ENCODE assay signal across 11 mouse cellular contexts in the genomic region with DNA sequence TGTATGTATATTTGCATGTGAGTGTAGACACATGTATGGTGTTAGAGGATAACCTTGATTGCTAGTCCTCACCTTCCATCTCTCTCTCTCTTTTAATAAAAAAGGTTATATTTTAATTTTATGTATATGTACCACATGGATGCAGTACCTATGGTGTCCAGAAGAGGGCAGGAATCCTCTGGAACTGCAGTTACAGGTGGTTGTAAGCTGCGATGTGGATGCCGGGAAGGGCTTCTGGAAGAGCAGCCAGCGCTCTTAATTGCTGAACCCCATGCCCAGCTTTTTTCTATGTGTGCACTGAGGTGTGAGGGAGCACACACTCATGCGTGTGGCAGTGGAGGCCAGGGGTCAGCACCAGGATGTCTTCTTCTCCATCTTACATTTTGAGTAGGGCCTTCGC. TPM values are rescaled to one million over a fixed set of nuclear protein-coding genes. Genes with fewer than 3 reads are reported as not detected.
DNase-seq lines count a peak whose midpoint lies in the region; TF ChIP-seq lines count a peak whose summit lies in the region.
"Had no signal": no experiment of that assay in that cellular context is flagged by ENCODE, and none has a peak within 500 bp of the region (broad histone marks: within the 10 kb centered on the region; RNA-seq: fewer than 3 reads in every experiment).

No protein-coding gene starts in this region.

- H3K27me3 ChIP-seq in CH12.LX (replicated peaks) = no peaks in the 10 kb centered on the region
- H3K27me3 ChIP-seq: heart, embryonic 12.5 days; neural tube, embryonic 15.5 days had no signal

- H3K27ac ChIP-seq in layer of hippocampus, adult 2 months = no peak overlapping the region
- no peak overlapping the region for H3K27ac ChIP-seq in CH12.LX (ENCODE audit: insufficient read depth, low read depth)
- H3K27ac ChIP-seq in bone marrow macrophage, adult 2 months (ENCODE audit: insufficient read depth, low read depth, low read length) = no peak overlapping the region
- H3K27ac ChIP-seq: neural tube, embryonic 15.5 days had no signal

- H3K4me3 ChIP-seq in layer of hippocampus, adult 2 months = no peak overlapping the region
- H3K4me3 ChIP-seq in CH12.LX (replicated peaks in 1 of 3; ENCODE audit: low read depth in 2 of 3, low read length in 2 of 3, poor library complexity in 1 of 3) = no peak overlapping the region
- no peak overlapping the region for H3K4me3 ChIP-seq in bone marrow macrophage, adult 2 months (ENCODE audit: insufficient read depth, low read length)
- H3K4me3 ChIP-seq: heart, embryonic 12.5 days; neural tube, embryonic 15.5 days had no signal

- H3K4me2 ChIP-seq in CH12.LX (ENCODE audit: insufficient read depth, low read depth, poor library complexity, severe bottlenecking) = no peak overlapping the region
- H3K4me2 ChIP-seq: heart, embryonic 12.5 days; neural tube, embryonic 15.5 days had no signal

- peaks cover 0 to 2% of the 10 kb centered on the region in 2 experiments for H3K36me3 ChIP-seq in CH12.LX (replicated peaks in 1 of 2; ENCODE audit: control insufficient read depth in 1 of 2, insufficient read depth in 1 of 2, low read length in 1 of 2)
- H3K36me3 ChIP-seq: heart, embryonic 12.5 days; neural tube, embryonic 15.5 days had no signal

- no peak for TF ChIP-seq POLR2A in CH12.LX (IDR thresholded peaks at IDR 0.05; ENCODE audit: low read depth, low read length)
- TF ChIP-seq POLR2A in bone marrow macrophage, adult 2 months (IDR thresholded peaks at IDR 0.05; ENCODE audit: borderline replicate concordance, low read depth, low read length) = no peak

- H3K4me1 ChIP-seq in CH12.LX (ENCODE audit: control insufficient read depth in 1 of 2, insufficient read depth in 2 of 2) = peaks cover 3 to 18% of the 10 kb centered on the region in 2 experiments; a peak in 3 of 4 replicates
- H3K4me1 ChIP-seq in bone marrow macrophage, adult 2 months (ENCODE audit: control insufficient read depth, insufficient read depth, low read length) = peaks cover 50% of the 10 kb centered on the region
- H3K4me1 ChIP-seq: neural tube, embryonic 15.5 days had no signal

- peak; percentile 66 for TF ChIP-seq CTCF in layer of hippocampus, adult 2 months (conservative IDR thresholded peaks at IDR 0.05)
- TF ChIP-seq CTCF in CH12.LX (conservative IDR thresholded peaks at IDR 0.05 in 1 of 2, IDR thresholded peaks at IDR 0.05 in 1 of 2; ENCODE audit: low read depth in 2 of 2, low read length in 2 of 2) = peak; percentile 41 to 53; a peak in 3 of 4 replicates
- peak; percentile 63; the same call in 1 of the 2 replicates for TF ChIP-seq CTCF in bone marrow macrophage, adult 2 months (IDR thresholded peaks at IDR 0.05; ENCODE audit: low read depth, low read length)

- H3K9me3 ChIP-seq in CH12.LX (replicated peaks; ENCODE audit: low read length) = peaks cover 4% of the 10 kb centered on the region
- H3K9me3 ChIP-seq: neural tube, embryonic 15.5 days had no signal

- in situ Hi-C loops in CH12.LX (cut with MboI; ENCODE audit: low pct_ligation_motif_present, low pct_unique_long_range_greater_than_20kb, low sequenced_read_pairs) = no loop called here

- no peaks in the 10 kb centered on the region for H3K79me2 ChIP-seq in CH12.LX (replicated peaks; ENCODE audit: control insufficient read depth, extremely low read depth, insufficient read depth, poor library complexity, severe bottlenecking)

- no peak for DNase-seq in layer of hippocampus, adult 2 months (ENCODE audit: low spot score in 2 of 2)
- DNase-seq in layer of hippocampus, adult 9-10 months (ENCODE audit: low spot score) = no peak
- peak; percentile 54 to 55 for DNase-seq in B cell, adult 2 months
- DNase-seq in CH12.LX (ENCODE audit: extremely low read depth) (no peak), MN1 (ENCODE audit: low spot score) (no peak)
- DNase-seq in ovary, postnatal 36 days (ENCODE audit: low spot score) = no peak
- DNase-seq: midbrain, embryonic 14.5 days; thymus, adult 18-20 months had no signal

- no peak; the same call in 1 of the 2 replicates for TF ChIP-seq RAD21 in CH12.LX (IDR thresholded peaks at IDR 0.05; ENCODE audit: low read depth, low read length)

- no peak for TF ChIP-seq EP300 in CH12.LX (IDR thresholded peaks at IDR 0.05; ENCODE audit: low read length)

- H3K9ac ChIP-seq in CH12.LX (ENCODE audit: insufficient read depth, low read depth) = no peak overlapping the region
- H3K9ac ChIP-seq: heart, embryonic 12.5 days; neural tube, embryonic 15.5 days had no signal

- dilution Hi-C loops in CH12.LX (cut with MboI; ENCODE audit: extremely low pct_ligation_motif_present, extremely low pct_unique_long_range_greater_than_20kb, low sequenced_read_pairs) = no loop called here

TF ChIP-seq in CH12.LX, 34 proteins besides CTCF, POLR2A, EP300 and RAD21:
- TF ChIP-seq JUN (IDR thresholded peaks at IDR 0.05; ENCODE audit: insufficient read depth, low read depth, low read length) (no peak), NRF1 (IDR thresholded peaks at IDR 0.05; ENCODE audit: low read depth, low read length) (no peak), CHD2 (IDR thresholded peaks at IDR 0.05; ENCODE audit: low read length) (no peak), BHLHE40 (IDR thresholded peaks at IDR 0.05; ENCODE audit: low read depth, low read length) (no peak), UBTF (IDR thresholded peaks at IDR 0.05; ENCODE audit: low read depth, low read length) (no peak), MAZ (IDR thresholded peaks at IDR 0.05; ENCODE audit: low read depth, low read length) (no peak), SMC3 (IDR thresholded peaks at IDR 0.05; ENCODE audit: low read depth, low read length) (peak; percentile 21), HCFC1 (IDR thresholded peaks at IDR 0.05; ENCODE audit: low read depth, low read length) (no peak), GABPA (IDR thresholded peaks at IDR 0.05; ENCODE audit: insufficient replicate concordance, low read depth, low read length) (no peak)
TF ChIP-seq in CH12.LX: peak in this region for 1.

RNA-seq across cellular contexts. Expression of a gene that starts 5.2 kb away (rescaled TPM):
- 1 to 10 TPM; 1.0 to 1.1 TPM for total RNA-seq in layer of hippocampus, adult 2 months (2021)
- total RNA-seq in CH12.LX (2012; rRNA removed) = 0.04 TPM in 1 of 2 replicates, not detected in the other
- total RNA-seq in CH12.LX (2014; rRNA removed) = 0.31 and 0.34 TPM in 2 replicates
- polyA plus RNA-seq in CH12.LX (2012; ENCODE audit: insufficient read length, low read depth) = 0.65 and 1.1 TPM in 2 replicates
- 81.4 and 91.0 TPM in 2 replicates for polyA plus RNA-seq in bone marrow macrophage, adult 2 months (2012; ENCODE audit: insufficient read depth, insufficient read length, missing spikeins)

RNA-seq across cellular contexts. Expression of a gene that starts 33.8 kb away (rescaled TPM):
- 10 to 100 TPM; 87.9 to 92.9 TPM for total RNA-seq in layer of hippocampus, adult 2 months (2021)
- total RNA-seq in CH12.LX (2012; rRNA removed) = 117 and 129 TPM in 2 replicates
- 187 and 189 TPM in 2 replicates for total RNA-seq in CH12.LX (2014; rRNA removed)
- polyA plus RNA-seq in CH12.LX (2012; ENCODE audit: insufficient read length, low read depth) = 319 and 325 TPM in 2 replicates
- polyA plus RNA-seq in bone marrow macrophage, adult 2 months (2012; ENCODE audit: insufficient read depth, insufficient read length, missing spikeins) = 140 and 155 TPM in 2 replicates

RNA-seq across cellular contexts. Expression of a gene that starts 35.7 kb away (rescaled TPM):
- total RNA-seq in layer of hippocampus, adult 2 months (2021) = 100 to 1,000 TPM; 416 to 419 TPM
- total RNA-seq in CH12.LX (2012; rRNA removed) = 263 and 292 TPM in 2 replicates
- total RNA-seq in CH12.LX (2014; rRNA removed) = 342 and 353 TPM in 2 replicates
- 397 TPM in 2 replicates for polyA plus RNA-seq in CH12.LX (2012; ENCODE audit: insufficient read length, low read depth)
- polyA plus RNA-seq in bone marrow macrophage, adult 2 months (2012; ENCODE audit: insufficient read depth, insufficient read length, missing spikeins) = 539 and 589 TPM in 2 replicates

RNA-seq across cellular contexts. Expression of a gene that starts 58.8 kb away (rescaled TPM):
- total RNA-seq in layer of hippocampus, adult 2 months (2021) = 10 to 100 TPM; 13.1 to 13.3 TPM
- 44.3 and 68.1 TPM in 2 replicates for total RNA-seq in CH12.LX (2012; rRNA removed)
- 35.4 and 35.6 TPM in 2 replicates for total RNA-seq in CH12.LX (2014; rRNA removed)
- 31.5 and 40.1 TPM in 2 replicates for polyA plus RNA-seq in CH12.LX (2012; ENCODE audit: insufficient read length, low read depth)
- 12.8 and 13.8 TPM in 2 replicates for polyA plus RNA-seq in bone marrow macrophage, adult 2 months (2012; ENCODE audit: insufficient read depth, insufficient read length, missing spikeins)

Comparison
In these comparisons a context has a peak if more than half of its experiments do, and no peak if none do; other contexts are left out.
1. DNase-seq: peak in B cell, adult 2 months (2 of 2); none in layer of hippocampus, adult 2 months (0 of 2), layer of hippocampus, adult 9-10 months (single experiment), CH12.LX (single experiment), MN1 (single experiment) and ovary, postnatal 36 days (single experiment).
2. Peak in every context shown above with its lines, with median percentiles within 50 percentile points of each other: CTCF ChIP-seq.